Mouse (Mus musculus): ENCODE results near the gene Wnt6.

GRCm38 (mm10) chr1:74771931-74772620 is 384 bp downstream of the Wnt6 start:
- TF ChIP-seq CTCF (IDR thresholded peaks at IDR 0.05; ENCODE audit: control insufficient read depth, insufficient read depth, low read length) (no peak), POLR2A (IDR thresholded peaks at IDR 0.05; ENCODE audit: borderline replicate concordance, control insufficient read depth, low read depth, low read length) (no peak)

Data from bone marrow, adult 2 months (tissue).